In the genomic region with DNA sequence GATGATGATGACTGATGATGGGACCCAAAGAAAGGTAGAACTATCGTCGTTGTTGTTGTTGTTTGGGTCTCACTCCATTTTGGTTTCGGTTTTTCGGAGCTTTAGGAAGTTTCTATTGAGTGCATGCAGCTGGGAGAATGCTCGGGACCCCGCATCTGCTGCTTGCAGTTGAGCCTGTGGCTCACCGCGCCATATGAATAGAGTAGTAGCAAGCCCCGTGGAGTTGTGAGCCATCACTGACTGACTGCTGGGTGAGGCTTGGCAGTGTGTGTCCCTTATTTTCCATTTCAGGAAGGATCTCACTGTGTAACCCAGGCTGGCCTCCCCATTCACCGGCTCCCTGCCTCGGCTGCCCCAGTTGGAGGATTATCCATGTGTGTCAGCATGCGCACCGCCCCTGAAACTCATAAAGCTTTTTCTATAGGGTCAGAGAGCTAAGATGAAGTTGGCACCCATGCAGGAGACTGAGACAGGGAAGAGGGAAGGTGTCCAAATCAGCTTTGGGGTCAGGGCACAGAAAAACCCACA, we compare ENCODE assay signal across 11 mouse cellular contexts. TPM values are rescaled to one million over a fixed set of nuclear protein-coding genes. Genes with fewer than 3 reads are reported as not detected.
DNase-seq lines count a peak whose midpoint lies in the region; ATAC-seq and TF ChIP-seq lines count a peak whose summit lies in the region.
"Had no signal": no experiment of that assay in that cellular context is flagged by ENCODE, and none has a peak within 500 bp of the region (broad histone marks: within the 10 kb centered on the region; RNA-seq: fewer than 3 reads in every experiment).

No protein-coding gene starts in this region.

- H3K4me2 ChIP-seq in midbrain, embryonic 14.5 days (ENCODE audit: low read length) = no peak overlapping the region
- H3K4me2 ChIP-seq in midbrain, postnatal 0 days (ENCODE audit: low read depth, low read length, poor library complexity, severe bottlenecking) = no peak overlapping the region
- peak overlapping the region; percentile 57 for H3K4me2 ChIP-seq in limb, embryonic 13.5 days (replicated peaks)
- H3K4me2 ChIP-seq in stomach, postnatal 0 days (replicated peaks; ENCODE audit: low read depth) = peak overlapping the region; percentile 27

- WGBS in kidney, adult 2 months = 44% methylated on average over 13 of the region's 13 CpGs
- 38% methylated on average over 13 of the region's 13 CpGs for WGBS in midbrain, embryonic 14.5 days
- WGBS in midbrain, postnatal 0 days = 48% methylated on average over 13 of the region's 13 CpGs
- WGBS in limb, embryonic 13.5 days = 16% methylated on average over 13 of the region's 13 CpGs
- 53% methylated on average over 13 of the region's 13 CpGs for whole genome bisulfite sequencing in stomach, postnatal 0 days

- no peaks in the 10 kb centered on the region for H3K27me3 ChIP-seq in kidney, adult 2 months (replicated peaks; ENCODE audit: control insufficient read depth, insufficient read depth, low read length)
- H3K27me3 ChIP-seq in midbrain, embryonic 14.5 days (ENCODE audit: control insufficient read depth, insufficient read depth, low read length) = peaks cover 7% of the 10 kb centered on the region
- no peaks in the 10 kb centered on the region for H3K27me3 ChIP-seq in midbrain, postnatal 0 days (ENCODE audit: insufficient read depth, low read length)
- H3K27me3 ChIP-seq in limb, embryonic 13.5 days = no peaks in the 10 kb centered on the region
- H3K27me3 ChIP-seq in stomach, postnatal 0 days (ENCODE audit: control insufficient read depth, insufficient read depth, low read length) = no peaks in the 10 kb centered on the region

- peaks cover 11% of the 10 kb centered on the region for H3K4me1 ChIP-seq in kidney, adult 2 months (ENCODE audit: control insufficient read depth, insufficient read depth, low read length)
- peaks cover 19% of the 10 kb centered on the region for H3K4me1 ChIP-seq in midbrain, embryonic 14.5 days (ENCODE audit: control insufficient read depth, insufficient read depth, low read length)
- peaks cover 15% of the 10 kb centered on the region for H3K4me1 ChIP-seq in midbrain, postnatal 0 days (ENCODE audit: insufficient read depth, low read length)
- peaks cover 36% of the 10 kb centered on the region for H3K4me1 ChIP-seq in limb, embryonic 13.5 days
- peaks cover 5% of the 10 kb centered on the region for H3K4me1 ChIP-seq in stomach, postnatal 0 days (replicated peaks; ENCODE audit: control insufficient read depth, insufficient read depth)

- 0 out of 2 replicates have a peak, but pooled peaks cover 4% of the 10 kb centered on the region for H3K9me3 ChIP-seq in midbrain, embryonic 14.5 days (ENCODE audit: control insufficient read depth, low read length)
- no peaks in the 10 kb centered on the region for H3K9me3 ChIP-seq in midbrain, postnatal 0 days (ENCODE audit: low read length)
- H3K9me3 ChIP-seq in limb, embryonic 13.5 days = peaks cover 5% of the 10 kb centered on the region
- no peaks in the 10 kb centered on the region for H3K9me3 ChIP-seq in stomach, postnatal 0 days (ENCODE audit: control insufficient read depth, low read length)

- DNase-seq in kidney, adult 2 months = no peak
- DNase-seq in kidney, postnatal 25 days = no peak
- DNase-seq in midbrain, embryonic 14.5 days = no peak
- DNase-seq in midbrain, postnatal 0 days (ENCODE audit: low spot score) = no peak
- no peak for DNase-seq in stomach, postnatal 0 days (ENCODE audit: low spot score)
- DNase-seq in layer of hippocampus, adult 8-10 months (ENCODE audit: low spot score in 2 of 2) = no peak
- DNase-seq: gastrocnemius, postnatal 14 days; thymus, adult 2 months had no signal

- TF ChIP-seq CTCF in kidney, adult 2 months (conservative IDR thresholded peaks at IDR 0.05; ENCODE audit: insufficient read depth, insufficient read length, low read depth, low read length) = no peak
- TF ChIP-seq CTCF in midbrain, postnatal 0 days (IDR thresholded peaks at IDR 0.05) = no peak
- no peak for TF ChIP-seq CTCF in stomach, postnatal 0 days (IDR thresholded peaks at IDR 0.05; ENCODE audit: low read depth)

- TF ChIP-seq POLR2A in kidney, adult 2 months (IDR thresholded peaks at IDR 0.05; ENCODE audit: low read depth, low read length) = no peak

- H3K36me3 ChIP-seq in kidney, adult 2 months (ENCODE audit: control insufficient read depth, insufficient read depth, low read length) = no peaks in the 10 kb centered on the region
- peaks cover 8% of the 10 kb centered on the region; the same call in 1 of the 2 replicates for H3K36me3 ChIP-seq in midbrain, embryonic 14.5 days (ENCODE audit: control insufficient read depth, insufficient read depth, low read length)
- H3K36me3 ChIP-seq in midbrain, postnatal 0 days (ENCODE audit: insufficient read depth, low read length) = peaks cover 10% of the 10 kb centered on the region; the same call in 1 of the 2 replicates
- peaks cover 20% of the 10 kb centered on the region for H3K36me3 ChIP-seq in limb, embryonic 13.5 days
- no peaks in the 10 kb centered on the region for H3K36me3 ChIP-seq in stomach, postnatal 0 days (ENCODE audit: control insufficient read depth, insufficient read depth, low read length)

- 0 out of 2 replicates have a peak overlapping the region, but pooled peaks have one; percentile 18 for H3K9ac ChIP-seq in midbrain, embryonic 14.5 days (replicated peaks; ENCODE audit: low read length)
- no peak overlapping the region for H3K9ac ChIP-seq in midbrain, postnatal 0 days (replicated peaks; ENCODE audit: low read length, poor library complexity, severe bottlenecking)
- no peak overlapping the region for H3K9ac ChIP-seq in limb, embryonic 13.5 days
- H3K9ac ChIP-seq in stomach, postnatal 0 days (ENCODE audit: low read length) = peak overlapping the region; percentile 13; the same call in 1 of the 2 replicates

- TF ChIP-seq EP300 in stomach, postnatal 0 days (optimal IDR thresholded peaks at IDR 0.05) = no peak

- no peak for ATAC-seq in midbrain, embryonic 14.5 days (ENCODE audit: low FRiP score, low TSS enrichment)
- ATAC-seq in midbrain, postnatal 0 days (ENCODE audit: low FRiP score) = no peak
- no peak for ATAC-seq in limb, embryonic 13.5 days (ENCODE audit: low FRiP score, low read depth)
- ATAC-seq in stomach, postnatal 0 days (ENCODE audit: low FRiP score, low TSS enrichment) = no peak; the same call in 1 of the 2 replicates

- no peak overlapping the region for H3K27ac ChIP-seq in kidney, adult 2 months (ENCODE audit: insufficient read depth, low read depth, low read length)
- no peak overlapping the region for H3K27ac ChIP-seq in midbrain, embryonic 14.5 days (replicated peaks; ENCODE audit: low read depth, low read length)
- no peak overlapping the region; the same call in 1 of the 2 replicates for H3K27ac ChIP-seq in midbrain, postnatal 0 days (ENCODE audit: low read depth, low read length)
- H3K27ac ChIP-seq in limb, embryonic 13.5 days = no peak overlapping the region; the same call in 1 of the 2 replicates
- 0 out of 2 replicates have a peak overlapping the region, but pooled peaks have one; percentile 35 for H3K27ac ChIP-seq in stomach, postnatal 0 days (replicated peaks)
- H3K27ac ChIP-seq: left cerebral cortex, adult 2 months had no signal

- peak overlapping the region; percentile 33 for H3K4me3 ChIP-seq in kidney, adult 2 months (ENCODE audit: insufficient read depth, low read depth, low read length)
- no peak overlapping the region for H3K4me3 ChIP-seq in midbrain, embryonic 14.5 days (replicated peaks; ENCODE audit: low read depth, low read length)
- H3K4me3 ChIP-seq in midbrain, postnatal 0 days (ENCODE audit: low read depth, low read length) = no peak overlapping the region
- H3K4me3 ChIP-seq in limb, embryonic 13.5 days = peak overlapping the region; percentile 21
- H3K4me3 ChIP-seq in stomach, postnatal 0 days (ENCODE audit: low read depth, low read length) = no peak overlapping the region
- H3K4me3 ChIP-seq: left cerebral cortex, adult 2 months had no signal

RNA-seq across cellular contexts. Expression of a gene that starts 47.5 kb away (rescaled TPM):
- 74.3 and 106 TPM in 2 replicates for polyA plus RNA-seq in kidney, adult 2 months (2012; rRNA removed)
- 34.6 and 36.5 TPM in 2 replicates for polyA plus RNA-seq in midbrain, embryonic 14.5 days (2014; fragmentation: Nextera tagmentation; extraction: Ambion mirVana)
- 27.3 and 40.2 TPM in 2 replicates for total RNA-seq in midbrain, postnatal 0 days (2014; rRNA removed)
- 32.2 and 36.4 TPM in 2 replicates for polyA plus RNA-seq in midbrain, postnatal 0 days (2015; fragmentation: Nextera tagmentation; extraction: Ambion mirVana)
- polyA plus RNA-seq in limb, embryonic 13.5 days (2015; fragmentation: Nextera tagmentation; extraction: Ambion mirVana) = 32.2 and 32.5 TPM in 2 replicates
- polyA plus RNA-seq in stomach, postnatal 0 days (2015; fragmentation: Nextera tagmentation; extraction: Ambion mirVana) = 11.6 and 12.1 TPM in 2 replicates
- total RNA-seq in layer of hippocampus, adult 8-10 months (2022) = 10 to 100 TPM; 22.5 to 35.1 (median 28.4) TPM
- total RNA-seq: common myeloid progenitor, adult 5-6 weeks had no signal

Comparison
In these comparisons a context has a peak if more than half of its experiments do, and no peak if none do; other contexts are left out.
1. H3K9ac ChIP-seq: peak in midbrain, embryonic 14.5 days (single experiment) and stomach, postnatal 0 days (single experiment); none in midbrain, postnatal 0 days (single experiment) and limb, embryonic 13.5 days (single experiment).
2. H3K4me3 ChIP-seq: peak in kidney, adult 2 months (single experiment) and limb, embryonic 13.5 days (single experiment); none in midbrain, embryonic 14.5 days (single experiment), midbrain, postnatal 0 days (single experiment) and stomach, postnatal 0 days (single experiment).
3. H3K4me2 ChIP-seq: peak in limb, embryonic 13.5 days (single experiment) and stomach, postnatal 0 days (single experiment); none in midbrain, embryonic 14.5 days (single experiment) and midbrain, postnatal 0 days (single experiment).